Mouse (Mus musculus) frontal cortex, postnatal 14 days (tissue): ENCODE measurements at regions not wholly inside any gene's neighbourhood (a gene's known extent, or its start where the extent isn't known, plus 50 kb on each side); places are given as distances from the start of the nearest gene placed in this dataset.

ENCODE experiments used
- DNase-seq, 2 experiments: peaks; one replicate each; pipeline ENCODE4 v3.0.0; 2022; ENCODE audit warnings: low spot score in 2 of 2

DNA sequence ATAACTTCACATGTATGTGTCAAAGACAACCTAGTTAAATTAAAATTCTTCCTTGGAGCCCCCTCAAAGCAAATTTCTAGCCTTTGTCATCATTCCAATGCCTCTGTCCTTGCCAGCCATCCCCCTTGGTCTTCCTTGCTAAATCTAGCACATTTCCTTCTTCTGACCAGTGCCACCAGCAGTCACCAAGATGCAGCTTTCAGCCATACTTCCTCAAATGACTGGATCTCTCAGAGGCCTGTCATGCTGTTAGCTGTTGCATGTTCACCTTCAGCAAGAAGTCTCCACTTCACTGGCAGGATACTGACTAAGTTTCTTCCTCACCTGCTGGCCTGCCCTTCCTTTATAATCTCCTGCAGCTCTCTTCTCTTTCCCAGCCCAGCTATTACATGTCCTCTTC lies 261.3 kb downstream of the Pik3r1 start:
- DNase-seq = no peak

DNA sequence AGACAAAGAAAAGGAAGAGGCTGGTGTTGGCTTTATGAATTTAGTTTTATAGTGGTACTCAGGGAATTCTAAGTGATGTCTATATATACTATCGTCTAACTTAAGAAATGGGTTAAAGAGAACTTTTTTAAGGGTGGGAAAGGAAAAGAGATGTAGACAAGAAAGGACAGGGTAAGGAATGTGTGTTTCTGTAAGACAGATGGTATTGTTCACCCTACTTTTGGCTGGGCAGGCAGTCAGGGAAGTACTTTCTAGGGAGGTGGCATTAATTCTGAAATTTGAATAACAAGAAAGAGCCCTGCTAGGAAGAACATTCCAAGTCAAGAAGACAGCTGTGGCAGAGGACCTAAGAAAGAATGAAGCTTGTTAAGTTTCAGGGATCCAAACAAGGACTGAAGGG lies 263.0 kb downstream of the Pik3r1 start:
- DNase-seq = no peak

DNA sequence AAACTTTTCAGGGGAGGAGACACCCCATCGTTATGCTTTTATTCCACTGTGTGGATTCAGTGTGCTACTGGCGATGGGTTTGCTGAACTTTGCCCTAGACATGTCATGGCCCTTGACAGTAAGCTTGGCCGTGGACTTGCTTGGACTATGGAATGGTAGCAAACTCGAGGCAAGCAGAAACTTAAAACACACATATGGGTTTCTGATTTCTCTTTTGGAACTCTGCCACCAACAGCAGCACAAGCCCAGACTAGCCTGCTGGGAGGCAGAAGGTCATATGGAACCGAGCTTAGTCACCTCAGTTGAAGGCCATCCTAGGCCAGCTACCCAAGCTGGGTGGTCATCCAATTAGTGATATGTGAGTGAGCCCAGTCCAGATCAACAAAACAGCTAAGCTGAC lies 263.8 kb downstream of the Pik3r1 start:
- no peak for DNase-seq

GRCm38 (mm10) chr13:101501845-101502284 lies 266.2 kb downstream of the Pik3r1 start:
- no peak for DNase-seq

DNA sequence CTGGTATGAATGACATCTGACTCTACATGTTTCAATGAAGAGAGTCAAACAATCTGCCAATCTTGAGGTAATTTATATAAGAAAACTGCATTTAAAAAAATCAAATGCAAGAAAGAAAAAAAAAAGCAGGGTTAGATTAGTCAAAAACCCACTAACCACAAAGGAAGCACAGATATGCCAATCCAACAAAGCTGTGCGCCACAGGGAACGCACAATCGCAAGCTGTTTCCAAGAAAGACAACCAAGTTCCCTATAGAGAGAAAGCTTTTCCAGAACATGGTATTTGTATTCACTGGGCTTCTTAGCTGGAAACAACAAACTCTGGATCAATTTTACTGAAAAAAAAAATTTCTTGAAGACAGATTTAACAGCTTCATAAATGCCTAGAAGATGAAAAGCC lies 267.0 kb downstream of the Pik3r1 start:
- DNase-seq = no peak

DNA sequence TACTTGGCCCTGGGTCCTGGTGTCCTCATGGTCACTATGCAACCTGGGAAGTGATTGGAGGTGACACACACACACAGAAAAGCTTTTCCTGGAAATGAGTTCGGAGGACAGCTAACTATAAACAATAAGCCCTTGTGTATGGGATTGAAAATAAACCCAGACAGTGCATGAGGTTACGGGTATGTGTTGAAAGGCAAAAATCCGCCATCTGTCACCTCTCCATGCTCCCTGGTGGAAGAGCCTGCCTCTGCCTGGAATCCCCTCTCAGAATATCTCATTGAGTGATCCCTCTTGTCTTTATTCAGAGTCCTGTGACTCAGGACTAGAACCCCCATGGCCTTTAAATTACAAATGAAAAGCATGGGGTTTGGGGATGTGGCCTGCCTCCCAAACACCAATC lies 276.2 kb downstream of the Pik3r1 start:
- no peak for DNase-seq

GRCm38 (mm10) chr13:101490961-101491360 lies 277.1 kb downstream of the Pik3r1 start:
- peak; percentile 37 to 43 for DNase-seq

DNA sequence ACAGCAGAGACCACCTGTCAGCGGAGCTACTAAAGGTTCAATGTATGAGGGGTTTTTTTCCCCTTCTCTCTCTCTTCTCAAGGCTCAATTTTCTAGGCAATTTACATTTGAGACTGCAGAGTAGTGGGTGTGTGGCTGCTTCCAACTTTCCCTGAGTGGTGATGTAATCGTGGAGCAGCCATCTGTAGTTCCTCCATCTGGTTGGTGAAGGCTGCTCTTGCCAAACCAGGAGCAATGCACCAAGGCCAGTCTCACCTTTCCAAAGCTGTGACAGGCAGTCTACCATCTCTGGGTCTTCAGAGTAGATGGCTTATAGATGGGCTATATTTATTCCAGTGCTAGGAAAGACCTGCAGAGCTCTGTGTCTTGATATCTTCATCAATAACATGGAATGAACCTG lies 280.4 kb downstream of the Pik3r1 start:
- DNase-seq = peak in 1 of 2 experiments; percentile 44

- DNase-seq = no peak
These were observed 282.2 kb downstream of the Pik3r1 start for GRCm38 (mm10) chr13:101485823-101486222.

- DNase-seq = no peak
These were observed 284.2 kb downstream of the Pik3r1 start for GRCm38 (mm10) chr13:101483816-101484215.

DNA sequence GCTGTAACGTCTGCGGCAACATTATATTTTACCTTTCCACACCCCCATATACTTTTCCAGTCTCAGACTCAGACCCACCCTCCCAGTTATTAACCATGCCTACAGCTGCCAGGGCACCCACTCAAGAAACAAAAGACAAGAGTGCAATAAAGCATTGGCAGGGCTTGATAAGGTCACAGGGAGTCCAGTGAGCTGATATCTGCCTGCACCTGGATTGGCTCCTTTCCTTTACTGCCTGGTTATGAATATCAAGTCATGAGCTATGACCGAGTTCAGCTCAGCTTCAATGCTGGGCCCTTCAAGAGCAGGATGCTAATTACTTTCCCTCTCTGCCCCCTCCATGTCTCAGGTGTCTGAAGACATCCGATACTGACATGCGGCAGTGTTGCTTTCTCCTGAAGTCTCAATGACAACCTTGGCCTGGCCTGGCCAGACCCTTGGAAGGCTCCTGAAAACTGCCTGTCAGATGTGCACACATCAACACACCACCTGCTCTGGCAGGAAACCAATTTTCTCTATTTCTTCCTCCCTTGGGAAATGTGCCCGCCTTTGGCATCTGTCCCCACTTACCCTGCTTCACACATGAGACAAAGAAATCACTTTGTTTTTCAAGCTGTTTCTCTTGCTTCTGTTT lies 286.3 kb downstream of the Pik3r1 start:
- DNase-seq = no peak

- DNase-seq = no peak
These were observed 288.7 kb downstream of the Pik3r1 start for GRCm38 (mm10) chr13:101479297-101479652.

DNA sequence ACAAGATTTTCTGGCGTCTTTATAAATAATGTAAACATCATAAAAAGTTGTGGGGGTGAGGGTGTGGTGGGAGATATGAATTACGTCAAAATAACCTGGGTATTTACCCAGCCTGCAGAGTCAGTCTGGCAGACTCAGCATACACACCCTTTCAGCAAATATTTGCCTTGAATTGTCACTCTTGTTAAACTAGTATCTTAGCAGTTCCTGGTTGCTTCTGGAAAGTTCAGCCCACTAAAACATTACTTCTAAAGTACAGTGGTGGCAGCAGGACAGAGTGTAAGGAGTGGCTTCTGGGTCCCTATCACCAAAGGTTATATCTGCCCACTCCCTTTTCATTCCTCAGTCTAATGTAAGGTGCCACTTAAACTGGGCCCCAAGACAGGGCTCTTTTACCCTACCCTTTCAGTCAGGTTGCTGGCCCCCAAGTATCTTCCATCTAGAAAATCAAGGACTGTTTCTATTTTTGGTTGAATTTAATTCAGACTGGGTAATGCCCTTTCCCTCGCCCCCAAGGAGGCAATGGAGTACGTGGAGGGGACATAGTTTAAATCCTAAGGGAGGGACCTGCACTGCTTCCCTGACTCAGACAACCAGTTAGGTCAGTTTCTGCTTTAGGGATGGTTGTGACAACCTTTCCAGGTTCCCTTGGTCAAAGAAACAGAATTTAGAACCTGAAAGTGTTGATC lies 289.3 kb downstream of the Pik3r1 start:
- DNase-seq = no peak

DNA sequence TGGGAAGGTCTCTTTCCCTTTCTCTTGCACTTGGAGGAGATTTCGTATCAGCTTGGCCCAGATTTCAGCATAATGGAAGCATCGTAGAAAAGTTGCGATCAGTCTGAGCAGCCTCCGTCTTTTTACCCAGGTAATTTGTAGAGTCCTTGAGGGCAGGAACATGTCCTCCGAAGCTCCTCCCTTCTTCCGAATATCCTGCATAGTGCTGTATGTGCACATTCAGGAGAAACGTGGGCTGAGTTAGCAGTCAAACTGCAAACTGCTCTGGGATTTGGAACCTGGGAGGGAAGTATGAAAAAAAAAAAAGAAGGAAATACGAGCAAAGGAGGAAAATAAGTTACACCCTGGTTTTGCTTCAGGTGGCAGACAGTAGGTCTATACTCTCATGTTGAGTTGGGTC lies 294.7 kb downstream of the Pik3r1 start:
- DNase-seq = no peak

DNA sequence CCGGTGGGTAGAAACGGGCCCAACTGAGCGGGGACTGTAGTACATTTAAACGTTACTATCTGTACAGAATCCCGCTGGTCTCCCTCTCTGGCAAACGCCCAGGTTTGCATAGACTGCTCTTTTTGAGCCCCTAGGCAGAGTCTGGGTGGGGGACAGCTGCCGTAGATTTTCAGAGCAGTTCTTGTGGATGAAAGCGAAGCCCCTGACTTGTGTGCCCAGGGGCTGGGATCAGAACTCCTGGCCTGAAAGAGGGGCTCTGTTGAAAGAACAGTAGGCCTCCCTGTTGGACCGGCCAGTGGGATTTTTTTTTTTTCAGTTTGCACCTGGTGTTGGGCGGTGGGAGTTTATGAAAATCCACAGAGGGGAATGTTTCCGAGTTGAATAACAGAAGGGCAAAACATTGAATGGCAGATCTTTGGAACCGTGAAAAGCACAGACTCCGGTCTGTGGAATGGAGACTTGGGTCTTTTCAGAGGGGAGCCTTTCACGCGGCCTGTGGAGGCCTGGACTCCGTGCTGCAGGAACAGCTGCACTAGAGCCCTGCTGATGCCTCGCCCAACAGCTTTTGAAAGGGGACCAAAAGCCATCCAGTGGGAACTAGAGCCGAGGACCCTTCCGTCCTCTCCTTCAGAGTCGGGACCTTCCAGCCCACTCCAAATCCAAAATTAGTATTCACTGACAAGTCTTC lies 297.3 kb downstream of the Pik3r1 start:
- peak in 1 of 2 experiments; percentile 41 for DNase-seq

GRCm38 (mm10) chr13:101465748-101466127 lies 302.3 kb downstream of the Pik3r1 start:
- no peak for DNase-seq

DNA sequence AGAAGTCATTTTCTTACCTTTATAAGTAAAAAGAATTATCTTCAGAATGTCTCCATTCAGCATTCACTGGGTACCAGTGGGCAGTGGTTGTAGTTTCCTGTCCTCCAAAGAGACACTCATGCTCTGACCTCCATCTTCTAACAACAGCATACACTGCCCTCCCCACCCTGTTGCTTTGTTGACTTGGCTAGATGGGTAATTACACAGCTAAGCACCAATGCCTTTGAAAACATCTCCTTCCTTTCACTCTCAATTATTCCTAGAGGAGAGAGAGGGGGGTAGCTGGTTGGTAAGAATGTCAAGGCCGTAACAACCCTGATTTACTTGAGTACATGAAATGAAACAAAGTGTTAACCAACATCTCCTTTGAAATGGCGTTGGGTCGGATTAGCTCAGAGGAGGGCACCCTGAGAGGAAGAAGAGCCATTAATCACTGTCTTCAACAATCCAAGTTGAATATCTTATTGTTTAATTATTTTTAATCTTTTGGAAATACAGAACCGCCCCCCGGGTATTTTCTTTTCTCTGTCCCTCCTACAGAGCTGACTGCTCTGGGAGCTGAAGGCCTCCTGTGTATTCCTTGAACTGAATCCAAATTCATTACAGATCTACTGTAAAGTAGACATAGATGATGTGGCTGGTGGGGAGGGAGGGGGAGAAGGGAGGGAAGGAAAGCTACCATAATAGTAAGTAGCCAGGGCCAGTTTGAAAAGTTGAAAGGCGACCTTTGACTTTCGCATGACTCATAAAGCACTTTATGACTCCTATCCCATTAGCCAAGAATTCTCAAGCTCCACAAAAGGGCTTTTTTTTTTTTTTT lies 302.9 kb downstream of the Pik3r1 start:
- no peak for DNase-seq

DNA sequence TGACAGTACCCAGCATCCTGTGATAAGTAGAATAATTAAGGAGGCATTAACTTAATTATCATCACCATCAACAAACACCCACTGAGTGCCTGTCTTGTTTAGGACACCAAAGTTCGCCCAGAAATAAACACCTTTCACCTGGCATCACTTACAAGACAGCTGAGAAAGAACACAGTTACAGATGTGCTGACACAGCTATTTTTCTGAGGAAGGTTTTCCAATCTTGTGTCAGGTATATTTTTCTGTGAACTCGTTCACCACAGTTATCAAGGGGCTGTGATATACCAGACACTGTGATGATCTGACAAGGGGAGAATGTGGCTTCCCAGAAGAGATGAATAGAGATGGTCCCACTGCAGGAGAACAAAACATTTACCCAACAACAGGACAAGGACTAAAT lies 311.1 kb downstream of the Pik3r1 start:
- no peak for DNase-seq

DNA sequence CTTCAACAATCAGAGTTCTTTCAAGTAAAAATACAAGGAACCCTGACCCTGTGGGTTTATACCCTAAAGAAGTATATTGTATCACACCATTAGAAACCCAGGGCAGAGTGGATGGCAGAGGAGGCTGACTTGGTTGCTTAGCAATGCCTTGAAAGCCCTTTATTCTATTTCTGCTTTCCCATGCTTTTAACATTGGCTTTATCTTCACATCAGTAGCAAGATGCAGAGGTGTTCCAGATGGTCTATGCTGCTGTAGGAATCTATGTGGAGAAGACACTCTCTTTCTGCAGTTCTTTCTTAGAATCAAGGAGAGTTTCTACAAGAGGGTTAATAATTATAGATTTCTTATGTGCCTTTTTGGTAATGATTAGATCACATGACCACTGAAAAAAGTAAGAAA lies 313.7 kb downstream of the Pik3r1 start:
- DNase-seq = no peak

GRCm38 (mm10) chr13:101450501-101450900 lies 317.5 kb downstream of the Pik3r1 start:
- no peak for DNase-seq

DNA sequence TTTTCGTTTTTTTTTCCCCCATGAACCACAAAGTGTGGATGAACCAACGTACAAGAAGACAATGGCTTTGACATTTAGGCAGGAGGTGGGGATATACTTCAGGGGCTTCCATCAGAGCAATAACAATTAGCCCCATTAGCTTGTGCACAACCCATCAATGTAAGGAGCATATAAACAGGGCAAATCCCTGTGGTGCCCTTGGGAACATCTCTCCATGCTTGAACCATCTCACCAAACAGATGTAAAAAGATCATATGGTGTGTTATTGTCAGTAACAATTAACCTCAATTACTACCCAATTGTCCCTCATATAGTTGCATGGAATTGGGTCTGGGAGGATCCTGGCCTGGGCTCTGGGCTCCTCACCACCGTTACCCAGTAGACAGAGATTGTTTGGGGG lies 328.5 kb downstream of the Pik3r1 start:
- DNase-seq = no peak

DNA sequence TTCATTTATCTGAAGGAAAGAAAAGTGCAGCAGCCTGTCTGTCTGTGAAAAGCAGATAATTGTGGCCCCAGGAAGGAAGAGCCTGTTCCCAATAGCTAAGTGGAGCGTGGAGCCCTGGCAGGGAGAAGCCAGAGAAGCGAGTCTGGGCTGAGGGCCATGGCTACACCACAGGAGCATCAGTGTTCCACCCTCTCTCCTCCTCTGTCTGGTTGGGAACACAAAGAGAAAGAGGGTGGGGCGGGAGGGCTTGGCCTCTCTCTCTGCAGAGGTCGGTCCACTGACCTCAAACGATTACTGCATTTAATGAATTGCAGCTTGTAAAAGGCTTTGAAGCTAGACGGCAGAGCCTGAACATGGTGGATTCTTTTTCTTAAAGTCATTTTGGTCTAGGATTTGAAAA lies 329.0 kb downstream of the Pik3r1 start:
- DNase-seq = no peak
